Mouse (Mus musculus) heart, adult 8-10 months (tissue): Measurements from ENCODE around the gene CN725425. TPM values are rescaled to one million over a fixed set of nuclear protein-coding genes. Genes with fewer than 3 reads are reported as not detected.

ENCODE experiments used
- total RNA-seq, 4 experiments: library from RNA; stranded (reverse); gene quantifications; 2 replicates each; pipeline ENCODE4 v1.2.4; 2022

Gene CN725425
- total RNA-seq, 4 experiments from 2014 or later: 0.82 to 1.1 (median 1.0) TPM

Other genes with a start within 250 kb of the CN725425 start
- gene Kif21a, start 149.5 kb upstream of the CN725425 start, total RNA-seq: 10 to 100 TPM; 20.0 to 21.5 (median 20.7) TPM
- gene Abcd2, start 7.7 kb upstream of the CN725425 start, total RNA-seq: 1 to 10 TPM; 4.3 to 4.8 (median 4.5) TPM